Mouse (Mus musculus) brown adipose tissue, adult 24 weeks (tissue): Measurements from ENCODE around the gene Rxfp2. TPM values are rescaled to one million over a fixed set of nuclear protein-coding genes. Genes with fewer than 3 reads are reported as not detected.

Experiments
- H3K27ac ChIP-seq: fragments of 200-500 bp; replicated peaks from 2 replicates; pipeline ENCODE4 v1.5.1; 2012; ENCODE audit warnings: low read depth, mild to moderate bottlenecking, low read length
- H3K4me1 ChIP-seq: fragments of 200-500 bp; 2 replicates; pipeline ENCODE4 v1.6.1; 2012; ENCODE audit warnings: low read length, mixed read lengths; ENCODE audit not compliant: control insufficient read depth, insufficient read depth, insufficient read length
- H3K4me3 ChIP-seq: fragments of 200-500 bp; 2 replicates; pipeline ENCODE4 v1.5.1; 2012; ENCODE audit warnings: low read depth, mild to moderate bottlenecking, low read length, moderate library complexity; ENCODE audit not compliant: insufficient read depth
- polyA plus RNA-seq: library from polyadenylated mRNA; stranded (reverse); fragments of >200 nt; gene quantifications from 2 replicates; pipeline ENCODE4 v1.2.4, GENCODE M21; 2012; ENCODE audit not compliant: missing spikeins, insufficient read depth, insufficient read length

Rxfp2 gene
- polyA plus RNA-seq, 1 experiment, result not detected

GRCm38 (mm10) chr5:150024901-150025300 lies 6.4 kb downstream of the Rxfp2 start:
- H3K27ac ChIP-seq, result no peak overlapping the region
- no peaks in the 10 kb centered on the region for H3K4me1 ChIP-seq
- no peak overlapping the region for H3K4me3 ChIP-seq

GRCm38 (mm10) chr5:150025326-150025725 lies 6.9 kb downstream of the Rxfp2 start:
- no peaks in the 10 kb centered on the region for H3K4me1 ChIP-seq
- H3K4me3 ChIP-seq, result no peak overlapping the region
- H3K27ac ChIP-seq, result no peak overlapping the region

- Histone ChIP-seq H3K4me3 (no peak overlapping the region), H3K27ac (no peak overlapping the region), H3K4me1 (no peaks in the 10 kb centered on the region)
Observed at GRCm38 (mm10) chr5:150026509-150027087, 8.1 kb downstream of the Rxfp2 start.

GRCm38 (mm10) chr5:150031201-150031600 lies 12.7 kb downstream of the Rxfp2 start:
- no peak overlapping the region for H3K4me3 ChIP-seq
- no peak overlapping the region for H3K27ac ChIP-seq

GRCm38 (mm10) chr5:150031634-150032033 lies 13.2 kb downstream of the Rxfp2 start:
- Histone ChIP-seq H3K4me1 (no peaks in the 10 kb centered on the region), H3K27ac (no peak overlapping the region), H3K4me3 (no peak overlapping the region)

More at GRCm38 (mm10) chr5:150031201-150031600, 12.7 kb downstream of the Rxfp2 start:
- H3K4me1 ChIP-seq, result no peaks in the 10 kb centered on the region

GRCm38 (mm10) chr5:150032075-150032492 lies 13.6 kb downstream of the Rxfp2 start:
- H3K4me3 ChIP-seq, result no peak overlapping the region
- H3K4me1 ChIP-seq, result no peaks in the 10 kb centered on the region
- H3K27ac ChIP-seq, result no peak overlapping the region

- H3K4me1 ChIP-seq, result no peaks in the 10 kb centered on the region
- no peak overlapping the region for H3K4me3 ChIP-seq
- no peak overlapping the region for H3K27ac ChIP-seq
Observed at GRCm38 (mm10) chr5:150036286-150036685, 17.8 kb downstream of the Rxfp2 start.

GRCm38 (mm10) chr5:150036918-150037317 lies 18.4 kb downstream of the Rxfp2 start:
- Histone ChIP-seq H3K4me3 (no peak overlapping the region), H3K27ac (no peak overlapping the region), H3K4me1 (no peaks in the 10 kb centered on the region)

- no peak overlapping the region for H3K27ac ChIP-seq
- no peak overlapping the region for H3K4me3 ChIP-seq
- H3K4me1 ChIP-seq, result no peaks in the 10 kb centered on the region
Observed at GRCm38 (mm10) chr5:150044533-150044932, 26.1 kb downstream of the Rxfp2 start.

- Histone ChIP-seq H3K4me1 (no peaks in the 10 kb centered on the region), H3K27ac (no peak overlapping the region), H3K4me3 (no peak overlapping the region)
Observed at GRCm38 (mm10) chr5:150046438-150046837, 28.0 kb downstream of the Rxfp2 start.

GRCm38 (mm10) chr5:150049946-150050345 lies 31.5 kb downstream of the Rxfp2 start:
- Histone ChIP-seq H3K4me1 (no peaks in the 10 kb centered on the region), H3K4me3 (no peak overlapping the region), H3K27ac (no peak overlapping the region)

GRCm38 (mm10) chr5:150051828-150052227 lies 33.4 kb downstream of the Rxfp2 start:
- no peak overlapping the region for H3K27ac ChIP-seq
- no peak overlapping the region for H3K4me3 ChIP-seq
- H3K4me1 ChIP-seq, result no peaks in the 10 kb centered on the region

GRCm38 (mm10) chr5:150053294-150053693 lies 34.8 kb downstream of the Rxfp2 start:
- H3K4me3 ChIP-seq, result no peak overlapping the region
- H3K27ac ChIP-seq, result no peak overlapping the region
- no peaks in the 10 kb centered on the region for H3K4me1 ChIP-seq

- H3K4me1 ChIP-seq, result no peaks in the 10 kb centered on the region
- H3K27ac ChIP-seq, result no peak overlapping the region
- H3K4me3 ChIP-seq, result no peak overlapping the region
Observed at GRCm38 (mm10) chr5:150053956-150054355, 35.5 kb downstream of the Rxfp2 start.

- Histone ChIP-seq H3K4me1 (no peaks in the 10 kb centered on the region), H3K4me3 (no peak overlapping the region), H3K27ac (no peak overlapping the region)
Observed at GRCm38 (mm10) chr5:150055322-150055721, 36.8 kb downstream of the Rxfp2 start.

- Histone ChIP-seq H3K27ac (no peak overlapping the region), H3K4me1 (no peaks in the 10 kb centered on the region), H3K4me3 (no peak overlapping the region)
Observed at GRCm38 (mm10) chr5:150056056-150056455, 37.6 kb downstream of the Rxfp2 start.
